Mouse (Mus musculus) liver, embryonic 14.5 days (tissue): ENCODE measurements around the gene Uvssa. TPM values are rescaled to one million over a fixed set of nuclear protein-coding genes. Genes with fewer than 3 reads are reported as not detected.

ENCODE experiments used
- ATAC-seq: fragments of 200-750 bp; cut with Nextera tagmentation; 2 replicates; pipeline ENCODE4 v1.8.0; 2017; ENCODE audit warnings: moderate number of reproducible peaks, mild to moderate bottlenecking, moderate library complexity; ENCODE audit not compliant: insufficient read depth
- DNase-seq, 3 experiments: peaks; one replicate each; pipeline ENCODE4 v3.0.0-alpha.2; 2012 to 2013; ENCODE audit warnings: low read depth in 3 of 3, low spot score in 3 of 3
- H3K27ac ChIP-seq: fragments of 300-500 bp; sonication (generic); 2 replicates; pipeline ENCODE4 v1.5.1; 2014; ENCODE audit warnings: moderate library complexity, mild to moderate bottlenecking, control low read depth, inconsistent platforms
- H3K27me3 ChIP-seq: fragments of 300-500 bp; sonication (generic); 2 replicates; pipeline ENCODE4 v1.6.1; 2014; ENCODE audit warnings: mild to moderate bottlenecking, low read length, moderate library complexity; ENCODE audit not compliant: control insufficient read depth, insufficient read depth
- H3K36me3 ChIP-seq: fragments of 300-500 bp; sonication (generic); replicated peaks from 2 replicates; pipeline ENCODE4 v1.6.1; 2014; ENCODE audit warnings: low read depth; ENCODE audit not compliant: control insufficient read depth, insufficient read depth
- H3K4me1 ChIP-seq, 2 experiments: fragments of 200-500 bp in 1 of 2; fragments of 300-500 bp in 1 of 2; sonication (generic) in 1 of 2; replicated peaks; 2 replicates each; pipeline ENCODE4 v1.6.1; 2012 to 2014; ENCODE audit warnings: antibody characterized with exemption in 1 of 2, inconsistent platforms in 1 of 2, low read length in 1 of 2; ENCODE audit not compliant: control insufficient read depth in 2 of 2, insufficient read depth in 2 of 2
- H3K4me2 ChIP-seq: fragments of 300-500 bp; sonication (generic); 2 replicates; pipeline ENCODE4 v1.6.1; 2014; ENCODE audit warnings: low read depth, mild to moderate bottlenecking, control low read depth, moderate library complexity
- H3K4me3 ChIP-seq, 2 experiments: fragments of 200-500 bp in 1 of 2; fragments of 300-500 bp in 1 of 2; sonication (generic) in 1 of 2; 2 replicates each; pipeline ENCODE4 v1.5.1; 2012 to 2014; ENCODE audit warnings: low read depth in 2 of 2, low read length in 2 of 2, mild to moderate bottlenecking in 2 of 2, control low read depth in 1 of 2, inconsistent platforms in 1 of 2, moderate library complexity in 1 of 2; ENCODE audit not compliant: insufficient read depth in 1 of 2
- H3K9ac ChIP-seq: fragments of 300-500 bp; sonication (generic); replicated peaks from 2 replicates; pipeline ENCODE4 v1.6.1; 2014; ENCODE audit warnings: mild to moderate bottlenecking, control low read depth, moderate library complexity
- H3K9me3 ChIP-seq: fragments of 300-500 bp; sonication (generic); 2 replicates; pipeline ENCODE4 v1.6.1; 2016; ENCODE audit warnings: low read length, mixed read lengths; ENCODE audit not compliant: control insufficient read depth
- CTCF ChIP-seq: IDR thresholded peaks from 2 replicates; pipeline ENCODE4 v1.5.1; 2016; ENCODE audit warnings: antibody characterized with exemption, low read depth, control low read depth
- EP300 ChIP-seq: IDR thresholded peaks from 2 replicates; pipeline ENCODE4 v1.6.1; 2016; ENCODE audit warnings: antibody characterized with exemption, low read depth
- WGBS: fragments of 180-500 bp; shearing (Covaris S2); extraction: QIAGEN DNeasy Blood & Tissue Kit; methylation state at CpG from one replicate; pipeline ENCODE4 v1.1.7; 2014; ENCODE audit not compliant: insufficient replicate concordance; 5-methylcytosine and 5-hydroxymethylcytosine counted together
- polyA plus RNA-seq, 2 experiments: library from polyadenylated mRNA; depleted of rRNA in 1 of 2; stranded (reverse) in 1 of 2; unstranded in 1 of 2; fragments of >200 nt; fragmentation: Nextera tagmentation in 1 of 2; extraction: Ambion mirVana in 1 of 2; gene quantifications; 2 replicates each; pipeline versions ENCODE4 v1.2.1 to v1.2.3; 2012 to 2014

Uvssa gene
- polyA plus RNA-seq, 2 experiments, result 1.5 to 2.2 TPM

- ATAC-seq, result no peak
- Histone ChIP-seq H3K9ac (no peak overlapping the region), H3K4me3 (peak overlapping the region in 1 of 2 experiments; percentile 4; a peak in 1 of 4 replicates), H3K4me1 (no peaks in the 10 kb centered on the region), H3K4me2 (no peak overlapping the region), H3K9me3 (no peaks in the 10 kb centered on the region), H3K27ac (no peak overlapping the region), H3K27me3 (peaks cover 83% of the 10 kb centered on the region), H3K36me3 (no peaks in the 10 kb centered on the region)
- no peak for TF ChIP-seq EP300
- TF ChIP-seq CTCF, result no peak
- no peak for DNase-seq
- WGBS, result 1% methylated on average over 74 of the region's 77 CpGs
Measured at GRCm38 (mm10) chr5:33431173-33432005, 53.0 kb downstream of the Uvssa start.

GRCm38 (mm10) chr5:33432057-33432935 lies 53.9 kb downstream of the Uvssa start:
- H3K4me1 ChIP-seq, result no peaks in the 10 kb centered on the region
- WGBS, result 2% methylated on average over 39 of the region's 39 CpGs
- no peaks in the 10 kb centered on the region for H3K36me3 ChIP-seq
- H3K9me3 ChIP-seq, result no peaks in the 10 kb centered on the region
- no peak overlapping the region for H3K9ac ChIP-seq
- H3K4me3 ChIP-seq, result no peak overlapping the region
- no peak for ATAC-seq
- peaks cover 92% of the 10 kb centered on the region for H3K27me3 ChIP-seq
- H3K27ac ChIP-seq, result no peak overlapping the region
- TF ChIP-seq EP300, result no peak
- no peak for TF ChIP-seq CTCF
- DNase-seq, result no peak
- no peak overlapping the region for H3K4me2 ChIP-seq

- no peak within 1 kb of the TSS for H3K27ac ChIP-seq
- H3K4me1 ChIP-seq, result no peaks in the 10 kb centered on the region
- H3K9me3 ChIP-seq, result no peaks in the 10 kb centered on the region
- H3K27me3 ChIP-seq, result peaks cover 95% of the 10 kb centered on the region
- H3K4me3 ChIP-seq, result no peak within 1 kb of the TSS
- H3K9ac ChIP-seq, result no peak within 1 kb of the TSS
- no peak within 1 kb of the TSS for H3K4me2 ChIP-seq
- 2% methylated on average over 84 of the region's 90 CpGs for WGBS
- DNase-seq (no peak), ATAC-seq (no peak)
- no peaks in the 10 kb centered on the region for H3K36me3 ChIP-seq
- TF ChIP-seq EP300, result no peak
- TF ChIP-seq CTCF, result no peak
Measured at GRCm38 (mm10) chr5:33433201-33434138, 55.1 kb downstream of the Uvssa start, which contains the start of gene Nkx1-1. TSS of gene Nkx1-1 (minus strand) at chr5:33433976.

DNA sequence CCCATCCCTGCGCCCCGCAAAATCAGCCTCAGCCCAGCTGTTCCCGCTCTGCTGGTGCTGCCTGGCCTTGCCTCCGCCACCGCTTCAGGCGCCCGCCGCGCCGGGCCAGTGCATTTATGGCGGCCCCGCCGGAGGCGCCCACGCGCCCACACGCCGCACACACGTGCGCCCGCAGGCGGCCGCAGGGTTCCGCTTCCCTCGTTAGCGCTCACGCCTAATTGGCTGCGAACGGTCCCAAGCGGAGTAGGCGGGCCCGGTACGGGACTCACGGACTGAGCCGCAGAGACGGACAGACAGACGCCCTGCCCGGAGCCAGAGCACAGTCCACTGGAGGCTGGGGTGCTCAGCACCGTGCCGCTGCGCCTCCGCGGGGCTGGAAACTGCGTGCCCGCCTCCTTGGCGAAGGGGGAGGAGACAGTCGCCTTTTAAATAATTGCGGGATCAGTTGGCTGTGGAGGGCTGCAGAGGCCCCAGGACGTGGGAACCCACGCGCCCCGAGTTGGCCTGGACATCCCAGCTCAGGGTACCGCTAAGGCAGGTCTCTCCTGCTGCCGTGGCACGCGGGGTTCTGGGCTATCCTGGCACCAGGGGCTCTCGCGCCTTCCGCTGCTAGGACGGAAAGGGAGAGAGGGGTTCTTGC lies 55.9 kb downstream of the Uvssa start:
- 2% methylated on average over 57 of the region's 60 CpGs for WGBS
- peaks cover 87% of the 10 kb centered on the region for H3K27me3 ChIP-seq
- H3K27ac ChIP-seq, result no peak overlapping the region
- H3K4me3 ChIP-seq, result no peak overlapping the region
- no peak overlapping the region for H3K4me2 ChIP-seq
- ATAC-seq (no peak), DNase-seq (no peak)
- H3K9me3 ChIP-seq, result no peaks in the 10 kb centered on the region
- H3K36me3 ChIP-seq, result no peaks in the 10 kb centered on the region
- no peak overlapping the region for H3K9ac ChIP-seq
- TF ChIP-seq EP300, result no peak
- no peak for TF ChIP-seq CTCF
- H3K4me1 ChIP-seq, result no peaks in the 10 kb centered on the region
